Mouse (Mus musculus) left cerebral cortex, postnatal 14 days (tissue): ENCODE measurements at regions not wholly inside any gene's neighbourhood (a gene's known extent, or its start where the extent isn't known, plus 50 kb on each side); places are given as distances from the start of the nearest gene placed in this dataset.

Source experiments
- DNase-seq, 2 experiments: peaks; one replicate each; pipeline ENCODE4 v3.0.0; 2021 to 2022; ENCODE audit warnings: low spot score in 2 of 2, mixed read lengths in 1 of 2
- intact Hi-C: fragments of 180-260 bp; cut with DNase I; formaldehyde crosslinking; loops from one replicate; pipeline ENCODE4 v1.15.1; 2025

DNA sequence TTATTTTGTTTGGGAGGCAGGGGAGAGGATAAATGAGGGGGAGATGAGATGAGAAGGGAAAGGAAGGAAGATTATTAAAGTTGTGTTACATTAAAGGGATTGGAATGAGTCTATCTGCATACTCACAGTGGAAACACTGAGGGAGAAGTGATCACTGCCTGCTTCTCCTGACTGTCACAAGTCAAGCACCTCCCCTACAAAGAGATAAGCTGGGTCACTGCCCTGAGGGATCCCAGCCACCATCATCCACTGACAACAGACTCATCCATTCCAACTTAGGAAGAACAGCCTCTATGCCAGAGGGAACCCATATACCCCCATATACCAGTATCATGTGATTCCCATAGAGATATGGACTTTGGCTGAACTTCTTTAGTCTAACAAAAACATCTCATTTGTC, 322.3 kb downstream of the Ccser2 start:
- intact Hi-C loops, result no loop called here

DNA sequence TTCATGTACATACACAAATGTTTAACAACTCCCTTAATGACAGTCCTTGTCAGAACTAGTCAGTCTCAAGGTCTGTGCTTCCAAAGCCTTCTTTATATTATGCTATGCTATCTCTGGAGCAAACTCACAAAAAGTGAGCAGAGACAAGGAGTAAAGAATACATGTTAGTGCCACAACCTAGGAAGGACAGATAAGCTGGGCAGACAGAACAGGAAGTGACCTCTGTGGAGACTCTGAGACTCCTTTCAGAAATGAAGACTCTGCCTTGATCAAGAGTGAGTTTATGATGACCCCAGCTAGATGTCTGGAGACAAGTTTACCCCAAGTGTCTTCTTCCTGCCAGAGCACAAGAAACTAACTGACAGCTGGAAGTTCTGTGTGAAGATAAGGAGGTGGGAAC, 343.8 kb downstream of the Ccser2 start:
- DNase-seq, result no peak
- intact Hi-C loops, result no loop called here

More for the DNA sequence above, 322.3 kb downstream of the Ccser2 start:
- DNase-seq, result no peak

DNA sequence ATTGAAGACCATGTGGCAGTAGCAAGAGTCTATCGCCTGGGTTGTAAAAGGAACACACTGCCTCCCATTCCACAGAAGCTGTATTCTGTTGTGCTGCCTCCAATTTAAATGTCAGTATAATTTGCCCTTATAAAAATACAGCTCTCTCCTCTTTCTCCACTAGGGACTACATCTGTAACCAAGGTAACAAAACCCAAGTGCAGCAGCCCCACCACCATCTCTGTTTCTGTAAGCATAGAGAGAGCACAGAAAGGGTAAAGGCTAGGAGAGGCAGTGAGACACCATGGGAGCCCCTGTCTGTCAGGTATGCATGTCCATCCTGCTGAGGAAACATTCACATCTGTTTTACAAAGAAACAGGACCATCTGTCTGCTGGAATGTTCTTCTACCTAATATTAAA, 344.4 kb downstream of the Ccser2 start:
- intact Hi-C loops, result no loop called here
- peak in 1 of 2 experiments; percentile 29 for DNase-seq

DNA sequence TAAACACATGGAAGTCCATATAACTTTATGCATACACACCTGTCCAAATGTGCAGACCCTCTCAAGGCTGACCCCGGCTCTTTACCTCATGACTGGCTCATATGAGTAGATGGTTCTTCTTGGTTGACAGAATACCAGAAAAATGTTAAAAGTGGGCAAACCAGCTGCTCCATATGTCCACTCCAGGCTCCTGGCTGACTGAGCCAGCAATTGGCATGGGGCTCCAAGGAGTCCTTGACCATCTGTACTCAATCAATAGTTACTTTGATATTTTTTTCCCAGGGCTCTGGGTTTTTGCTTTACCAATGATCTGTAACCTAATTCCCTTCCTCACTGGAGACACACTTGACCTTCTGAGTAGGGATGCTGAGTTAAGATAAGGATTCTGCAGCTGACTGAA, 345.5 kb downstream of the Ccser2 start:
- no peak for DNase-seq
- intact Hi-C loops, result no loop called here

DNA sequence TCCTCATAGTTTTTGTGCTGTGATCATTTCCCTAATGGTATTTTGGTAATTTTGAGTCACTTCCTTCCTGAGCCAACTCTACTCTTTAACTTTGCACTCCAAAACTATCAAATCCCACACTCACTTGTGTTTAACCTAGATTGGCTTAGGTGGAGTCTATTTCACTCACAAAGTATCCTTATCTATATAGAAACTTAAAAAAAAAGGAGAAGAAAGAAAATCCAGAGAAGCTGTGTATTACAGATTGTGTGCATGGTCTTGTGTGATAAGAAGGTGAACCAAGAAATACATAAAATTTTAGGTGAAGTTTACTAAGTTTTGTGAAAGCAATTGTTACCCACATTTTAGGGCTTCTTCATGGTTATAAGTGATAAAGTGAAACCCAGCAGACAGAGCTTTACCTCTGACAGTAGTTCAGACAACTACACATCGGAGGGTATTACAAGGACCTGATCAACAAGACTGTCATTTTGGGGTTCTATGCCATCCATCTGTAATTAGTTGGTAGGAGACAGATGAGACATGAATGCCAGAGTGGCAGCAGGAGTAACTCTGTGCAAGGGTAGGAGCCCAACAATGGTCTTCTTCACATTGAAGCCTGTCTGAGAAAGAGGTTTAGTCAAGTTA, 350.0 kb downstream of the Ccser2 start:
- intact Hi-C loops, result no loop called here
- no peak for DNase-seq

DNA sequence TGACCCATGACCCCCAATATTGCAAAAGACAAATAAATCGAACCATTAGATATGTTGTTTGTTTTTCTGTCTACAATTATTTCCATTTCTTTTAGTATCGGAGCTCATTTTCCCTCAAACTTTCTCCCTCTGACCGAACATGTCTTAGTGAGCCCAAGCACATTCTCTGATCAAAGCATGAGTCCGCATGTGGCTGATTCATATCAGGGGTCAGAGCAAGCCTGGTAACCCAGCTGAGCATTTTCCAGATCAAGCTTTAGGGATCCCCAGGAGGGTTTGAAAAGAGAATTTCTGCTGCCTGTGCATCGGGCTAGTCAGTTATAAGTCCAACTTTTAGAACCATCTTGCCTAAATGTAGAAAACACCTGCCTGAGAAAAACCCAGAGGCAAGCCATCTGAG, 350.6 kb downstream of the Ccser2 start:
- intact Hi-C loops, result no loop called here
- DNase-seq, result no peak

DNA sequence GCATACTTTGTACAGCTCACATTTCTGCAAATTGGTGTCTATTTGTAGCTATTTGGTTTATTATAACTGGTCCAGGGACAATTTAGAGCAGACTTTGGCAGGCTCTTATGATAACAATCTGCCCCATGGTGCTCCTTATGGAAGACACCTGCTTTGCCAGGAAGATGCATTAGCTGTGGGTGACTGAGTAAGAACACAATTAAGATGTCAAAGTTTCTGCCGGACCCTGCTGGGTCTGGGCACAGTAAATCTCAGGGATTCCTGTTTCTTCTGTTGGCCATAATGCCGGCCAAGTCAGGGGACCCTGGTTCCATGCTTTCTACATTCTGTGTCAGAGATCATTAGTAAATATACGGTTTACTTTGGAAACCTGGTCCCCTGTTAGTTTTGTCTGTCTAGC, 353.7 kb downstream of the Ccser2 start:
- intact Hi-C loops, result no loop called here
- no peak for DNase-seq

DNA sequence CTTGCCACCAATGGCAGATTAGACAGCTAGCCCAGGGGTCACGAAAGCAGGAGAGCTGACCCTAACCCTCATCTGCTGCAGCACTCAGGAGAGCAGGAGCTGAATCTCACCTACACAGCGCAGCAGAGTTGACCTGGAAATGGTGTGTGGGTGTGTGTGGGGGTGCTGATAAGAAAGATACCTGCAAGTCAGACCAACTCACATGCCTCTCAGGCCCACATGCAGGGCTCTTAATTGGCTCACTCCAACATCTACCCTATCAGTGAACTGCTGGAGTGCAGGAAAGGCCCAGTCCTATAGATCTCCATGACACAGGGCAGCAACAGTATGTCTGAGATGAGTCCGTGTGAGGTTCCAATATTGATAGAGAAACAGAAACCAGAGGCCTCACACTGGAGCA, 355.7 kb downstream of the Ccser2 start:
- DNase-seq, result no peak
- intact Hi-C loops, result no loop called here

DNA sequence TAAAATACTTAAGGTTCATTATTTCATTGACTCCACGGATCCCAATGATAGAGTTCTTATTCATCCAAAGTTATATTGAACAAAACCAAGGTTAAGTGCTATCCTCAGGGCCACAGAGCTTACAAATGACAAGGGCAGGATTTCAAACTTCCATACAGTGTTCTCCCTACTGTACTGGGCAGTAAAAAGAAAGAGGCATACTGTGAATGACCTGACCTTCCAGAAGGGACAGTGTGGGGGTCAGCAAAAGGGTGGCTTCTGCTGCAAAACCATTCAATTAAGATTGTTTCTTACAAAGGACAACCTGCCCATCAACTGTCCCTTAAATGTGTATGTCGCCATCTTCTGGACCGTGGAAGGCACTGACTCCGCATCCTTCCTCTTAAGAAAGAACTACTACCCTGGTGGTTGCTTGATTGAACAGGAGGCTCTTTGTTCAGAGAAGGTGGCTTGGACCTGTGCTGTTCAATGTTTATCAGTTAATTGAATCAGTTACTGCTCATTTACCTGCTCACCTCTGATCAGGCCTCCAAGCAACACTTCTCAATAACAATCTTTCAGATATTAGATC, 384.4 kb downstream of the Ccser2 start:
- peak; percentile 26 to 35 for DNase-seq
- intact Hi-C loops, result loop anchor here (10.0 kb wide), 1 partner anchor 1769 kb away; no protein-coding TSS in a partner anchor

DNA sequence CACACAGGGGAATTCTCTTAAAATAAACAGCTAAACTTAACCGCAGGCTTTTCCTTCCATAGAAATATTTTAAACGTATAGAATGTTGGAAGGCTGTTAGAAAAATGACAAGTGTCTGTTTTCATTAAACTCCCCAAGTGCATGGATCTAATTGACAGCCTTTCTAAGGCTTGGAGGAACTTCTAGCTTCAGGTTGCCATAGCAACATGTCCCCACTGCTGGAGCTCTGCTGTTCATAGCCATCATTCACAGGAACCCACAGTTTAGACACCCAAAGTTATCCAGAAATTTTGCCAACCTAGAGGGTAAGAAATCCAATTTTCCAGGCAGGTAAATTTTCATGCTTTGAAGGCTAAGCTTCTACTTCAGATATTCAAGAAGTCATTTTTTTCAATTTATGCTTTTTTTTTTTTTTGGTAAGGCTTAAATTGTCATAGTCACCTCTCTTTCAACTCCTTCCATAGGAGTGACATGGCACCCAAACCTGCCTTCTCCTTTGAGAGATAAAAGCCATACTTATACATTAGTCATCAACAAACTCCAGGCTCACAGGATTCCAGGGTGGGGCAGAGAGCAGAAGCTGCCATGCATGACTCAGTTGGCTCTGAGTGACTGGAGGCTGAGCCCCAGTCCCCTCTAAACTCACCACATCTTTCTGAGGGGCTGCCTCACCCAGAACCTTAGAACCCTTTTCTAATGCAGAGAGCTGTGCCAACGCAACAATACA, 385.1 kb downstream of the Ccser2 start:
- DNase-seq, result peak; percentile 22 to 39
- intact Hi-C loops, result loop anchor here (10.0 kb wide), 1 partner anchor 1769 kb away; no protein-coding TSS in a partner anchor

DNA sequence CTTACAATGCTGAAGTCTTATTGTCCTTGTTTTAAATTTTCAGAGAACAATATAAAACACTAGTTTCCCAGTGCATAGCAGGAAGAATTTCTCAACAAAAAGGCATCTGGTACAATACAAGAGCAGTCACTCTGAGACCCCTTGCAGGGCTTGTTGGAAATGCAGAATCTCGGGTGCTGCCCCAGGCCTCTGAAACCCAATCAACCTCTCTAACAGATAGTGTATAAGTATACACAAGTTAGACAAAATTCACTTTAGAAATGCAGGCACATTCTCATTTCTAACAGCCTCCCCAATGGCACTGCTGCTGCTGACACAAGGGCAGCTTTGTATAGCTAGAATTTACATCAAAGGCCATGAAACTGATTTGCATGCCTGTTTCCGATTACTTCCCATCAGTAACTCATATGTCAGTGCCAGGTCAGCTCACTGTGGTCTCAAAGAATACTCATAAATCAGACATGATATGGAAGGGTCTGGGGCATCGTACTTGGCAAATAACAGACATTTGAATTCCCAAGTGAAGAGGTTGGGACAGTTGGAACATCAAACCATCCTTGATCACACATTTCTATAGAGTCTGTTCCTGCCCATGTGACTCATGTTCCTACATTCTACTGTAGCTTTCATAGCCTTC, 405.2 kb downstream of the Ccser2 start:
- no peak for DNase-seq
- intact Hi-C loops, result loop anchor here (10.0 kb wide), 1 partner anchor 299 kb away; no protein-coding TSS in a partner anchor

DNA sequence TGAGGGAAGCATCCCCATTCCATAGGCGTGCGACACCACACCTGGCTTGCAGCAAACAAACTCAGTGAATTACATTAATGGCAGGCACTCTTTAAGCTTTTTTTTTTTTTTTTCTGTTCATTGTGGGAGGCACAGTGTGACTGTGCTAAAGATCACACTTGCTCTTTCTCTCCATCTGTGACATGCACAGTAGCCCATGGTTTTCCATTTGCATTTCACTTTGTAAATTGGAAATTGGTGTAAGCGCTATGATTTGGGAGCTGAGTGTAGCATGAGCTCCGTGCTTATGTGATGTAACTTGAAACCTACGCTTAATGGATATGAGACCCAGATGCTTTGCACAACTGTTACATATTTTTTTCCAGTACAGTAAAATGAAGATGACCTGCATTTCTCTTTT, 431.2 kb downstream of the Ccser2 start:
- intact Hi-C loops, result no loop called here
- DNase-seq, result no peak

DNA sequence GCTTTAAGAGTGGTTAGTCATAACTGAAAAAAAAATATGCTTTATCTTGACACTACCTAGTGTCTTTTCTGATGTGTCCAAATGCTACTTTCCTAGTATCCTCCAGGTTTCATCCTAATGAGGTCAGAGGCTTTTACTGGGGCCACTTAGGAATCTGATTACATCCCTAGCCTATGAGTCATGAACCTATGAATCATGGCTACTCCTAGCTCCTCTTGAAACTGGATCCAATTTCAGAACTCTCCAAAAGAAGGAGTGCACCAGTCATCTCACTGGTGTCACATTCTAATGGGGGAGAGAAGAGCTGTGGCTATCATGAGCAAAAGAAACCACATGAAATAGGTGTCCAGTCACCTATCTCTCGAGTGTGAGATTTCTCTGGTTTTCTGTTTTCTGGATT, 432.6 kb downstream of the 4930474N05Rik start:
- DNase-seq, result no peak
- intact Hi-C loops, result no loop called here

DNA sequence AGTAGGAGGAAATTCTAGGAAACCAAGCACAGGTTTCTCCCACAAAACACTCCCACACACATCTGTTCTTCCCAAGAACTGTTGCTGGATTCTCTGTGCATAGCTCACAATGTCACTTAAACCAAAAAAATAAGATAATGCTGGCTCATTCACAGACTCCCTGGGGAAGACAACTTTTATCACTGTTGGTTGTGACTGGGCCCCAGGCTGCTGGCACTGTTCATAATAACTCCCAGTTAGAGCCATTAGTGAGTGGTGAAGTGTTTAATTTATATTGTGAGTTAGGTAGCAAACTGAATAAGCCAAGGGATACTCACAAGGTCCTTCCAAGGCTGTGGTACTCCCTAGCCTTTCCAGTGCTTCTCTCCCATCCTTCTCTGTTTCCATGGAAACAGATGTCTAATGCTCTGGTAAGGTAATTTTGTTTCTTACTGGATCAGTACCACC, 430.9 kb downstream of the 4930474N05Rik start:
- intact Hi-C loops, result no loop called here
- DNase-seq, result peak; percentile 28 to 67

DNA sequence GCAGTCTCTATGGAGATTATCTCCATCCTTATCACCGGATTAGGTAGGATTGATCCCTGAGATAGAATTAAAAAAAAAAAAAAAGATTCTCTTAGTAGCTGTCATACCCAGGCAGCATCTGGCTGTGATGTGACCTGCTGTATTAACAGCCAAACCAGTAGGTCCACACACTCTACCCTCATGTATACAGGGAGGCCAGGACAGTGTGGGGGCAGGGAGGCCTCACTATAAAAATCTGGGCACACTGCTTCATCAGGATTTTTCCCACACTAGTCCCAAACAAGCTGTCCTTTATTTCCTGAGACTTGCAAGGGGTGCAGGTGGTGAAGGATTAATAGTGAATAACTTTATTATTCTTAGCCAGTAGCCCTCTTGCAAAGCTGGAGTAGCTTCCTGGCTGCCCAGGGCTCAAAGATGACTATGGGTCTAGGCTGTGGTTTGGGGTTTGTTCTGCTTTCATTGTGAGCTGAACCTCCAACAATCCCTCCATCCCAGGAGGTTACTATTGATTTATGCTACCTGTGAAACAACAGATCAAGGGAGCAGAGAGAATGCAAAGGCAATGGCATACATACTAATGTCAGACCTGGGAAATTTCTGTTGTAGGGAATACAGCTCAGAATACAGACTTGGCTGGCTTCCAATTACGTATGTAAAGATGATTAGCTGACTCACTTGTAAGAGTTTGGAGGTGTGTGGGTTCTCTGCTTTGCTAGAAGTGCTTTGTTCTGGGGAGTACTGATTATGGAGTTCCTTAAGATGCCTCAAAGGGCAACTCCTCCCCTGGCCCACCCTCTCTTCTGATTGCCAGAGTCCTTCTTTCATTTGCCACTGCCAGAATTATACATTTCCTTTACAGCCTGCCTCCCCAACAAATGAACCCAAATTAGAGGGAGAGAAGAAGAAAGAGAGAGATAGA, 407.6 kb downstream of the 4930474N05Rik start:
- peak; percentile 6 to 9 for DNase-seq
- intact Hi-C loops, result no loop called here

DNA sequence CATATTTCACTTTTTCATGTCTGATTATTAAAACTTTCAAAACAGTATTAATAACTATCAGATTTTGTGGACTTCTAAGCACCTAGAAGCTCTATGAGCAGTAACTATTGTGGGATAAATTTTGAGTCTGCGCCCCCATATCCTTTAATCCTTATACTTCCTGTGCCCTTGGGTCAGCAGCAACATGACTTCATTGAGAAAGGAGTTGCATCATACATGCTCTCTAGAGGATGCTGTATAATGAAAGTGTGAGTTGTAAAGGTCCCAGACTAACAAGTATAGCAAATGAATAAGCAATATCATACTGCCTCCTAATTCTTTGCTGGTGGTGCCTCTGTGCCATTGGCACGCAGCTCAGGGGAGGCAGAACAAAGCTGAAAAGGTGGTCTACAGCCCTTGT, 404.6 kb downstream of the 4930474N05Rik start:
- no peak for DNase-seq
- intact Hi-C loops, result no loop called here

DNA sequence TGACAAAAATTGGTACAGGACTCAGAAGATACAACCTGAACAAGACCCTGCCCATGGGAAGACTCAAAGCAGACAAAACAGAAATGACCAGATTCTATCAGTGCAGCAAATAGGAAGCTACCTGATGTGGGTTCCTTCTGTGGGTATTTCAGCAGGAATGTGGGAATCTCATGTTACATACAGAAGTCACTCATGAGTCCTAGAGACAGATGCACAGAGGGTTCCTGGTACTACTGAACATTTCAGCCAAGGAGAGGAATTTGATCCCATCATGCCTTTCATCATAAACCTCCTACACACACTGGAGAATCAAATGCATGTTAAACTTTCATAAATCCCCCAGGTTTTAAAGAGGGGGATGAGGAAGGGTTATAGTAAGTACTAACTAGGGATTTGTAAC, 390.8 kb downstream of the 4930474N05Rik start:
- DNase-seq, result no peak
- intact Hi-C loops, result no loop called here

DNA sequence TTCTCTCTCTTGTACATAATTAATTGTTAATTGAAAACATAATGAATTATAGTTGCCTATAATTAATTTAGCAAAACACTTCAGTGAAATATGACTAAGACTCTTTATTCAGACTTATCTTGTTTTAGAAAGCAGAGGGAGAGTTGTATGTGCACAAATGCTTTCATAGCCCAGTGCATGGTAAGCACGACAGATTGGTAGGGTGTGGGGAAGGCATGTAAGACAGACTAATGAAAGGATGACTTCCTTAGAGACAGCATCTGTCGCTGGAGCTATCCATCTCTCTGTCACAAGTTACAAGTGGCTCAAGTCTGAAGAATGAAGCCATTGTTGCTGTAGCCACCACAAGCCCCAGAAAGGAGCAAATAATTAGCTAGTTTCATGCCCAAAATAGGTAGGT, 376.9 kb downstream of the 4930474N05Rik start:
- DNase-seq, result no peak
- intact Hi-C loops, result no loop called here

DNA sequence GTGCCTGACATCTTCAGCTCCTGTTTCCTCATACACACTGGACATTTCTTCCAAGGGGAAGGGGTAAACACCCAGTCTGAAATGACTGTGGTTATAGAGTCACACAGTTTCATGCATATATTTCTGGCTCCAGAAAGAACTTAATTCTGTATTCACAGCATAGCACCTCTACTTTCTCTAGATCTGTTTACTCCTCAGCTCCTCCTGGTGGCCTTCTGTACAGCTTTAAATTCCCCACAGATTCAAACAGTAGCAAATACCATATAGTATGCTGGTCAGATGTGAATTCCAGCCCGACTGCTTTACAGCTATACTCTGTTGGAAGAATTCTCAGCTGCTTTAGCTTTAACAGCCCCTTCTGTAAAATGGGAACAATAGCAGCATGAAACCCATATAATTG, 375.6 kb downstream of the 4930474N05Rik start:
- intact Hi-C loops, result no loop called here
- DNase-seq, result no peak
